Mouse (Mus musculus): ENCODE data around the gene Tgfa. TPM values are rescaled to one million over a fixed set of nuclear protein-coding genes. Genes with fewer than 3 reads are reported as not detected.

Gene Tgfa
- 11.5 and 12.6 TPM in 2 replicates for polyA plus RNA-seq (2015; fragmentation: Nextera tagmentation; extraction: Ambion mirVana)

DNA sequence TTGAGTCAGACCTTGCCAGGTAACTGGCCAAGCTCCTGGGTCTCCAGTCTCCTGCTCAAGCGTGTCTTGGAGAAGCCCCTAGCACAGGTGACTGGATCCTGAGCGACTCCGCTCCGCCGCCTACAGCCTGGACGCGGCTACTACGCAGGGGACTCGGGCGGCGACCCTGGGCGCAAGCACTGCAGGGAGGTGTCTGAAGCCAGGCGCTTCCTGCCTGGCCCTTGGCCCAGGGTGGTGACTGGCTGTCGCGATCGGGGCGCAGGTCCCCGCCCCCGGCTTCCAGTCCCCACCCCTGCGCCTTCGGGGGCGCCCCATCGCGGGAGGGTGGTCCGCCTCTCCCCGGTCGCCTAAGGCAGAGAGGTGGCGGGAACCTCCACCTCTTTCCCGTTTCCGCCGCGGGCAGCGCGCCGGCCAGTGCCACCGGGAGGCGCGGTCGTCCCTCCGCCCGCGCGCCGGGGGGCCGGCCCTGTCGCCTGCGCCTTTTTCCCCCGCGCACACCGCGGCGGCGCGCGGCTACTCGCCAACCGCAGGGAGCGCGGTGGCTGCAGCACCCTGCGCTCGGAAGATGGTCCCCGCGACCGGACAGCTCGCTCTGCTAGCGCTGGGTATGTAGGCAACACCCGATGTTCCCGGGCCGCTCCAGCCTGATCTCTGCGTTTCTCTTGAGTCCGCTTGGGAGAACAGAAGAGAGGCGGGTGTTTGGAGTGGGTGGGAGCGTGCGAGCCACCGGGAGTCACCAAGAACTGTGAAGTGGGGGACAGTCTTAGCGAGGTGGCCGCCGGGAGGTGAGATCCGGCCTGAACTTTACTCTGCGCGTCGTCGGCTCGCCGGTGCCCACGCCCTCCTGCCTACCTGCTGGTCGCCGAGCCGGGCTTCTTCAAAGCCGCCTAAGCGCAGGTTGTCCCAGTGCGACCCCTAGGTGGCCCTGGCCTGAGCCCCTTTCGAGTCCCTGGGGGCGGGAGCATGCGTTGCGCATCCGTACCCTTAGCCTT is at the start of gene Tgfa:
Tgfa (plus strand) TSS at position 283 of the 992 bp plus-strand sequence.
- Histone ChIP-seq H3K27ac (replicated peaks) (peak within 1 kb of the TSS; percentile 24; the same call in 1 of the 2 replicates), H3K36me3 (no peaks in the 10 kb centered on the region), H3K4me2 (replicated peaks) (peak within 1 kb of the TSS; percentile 94), H3K9me3 (no peaks in the 10 kb centered on the region), H3K4me3 (peak within 1 kb of the TSS; percentile 64), H3K27me3 (peaks cover 15% of the 10 kb centered on the region; the same call in 1 of the 2 replicates), H3K9ac (replicated peaks) (peak within 1 kb of the TSS; percentile 59), H3K4me1 (peaks cover 22% of the 10 kb centered on the region)
- peak; percentile 84 for ATAC-seq (replicated peaks)
- under 1% methylated on average over 97 of the region's 97 CpGs for WGBS

DNA sequence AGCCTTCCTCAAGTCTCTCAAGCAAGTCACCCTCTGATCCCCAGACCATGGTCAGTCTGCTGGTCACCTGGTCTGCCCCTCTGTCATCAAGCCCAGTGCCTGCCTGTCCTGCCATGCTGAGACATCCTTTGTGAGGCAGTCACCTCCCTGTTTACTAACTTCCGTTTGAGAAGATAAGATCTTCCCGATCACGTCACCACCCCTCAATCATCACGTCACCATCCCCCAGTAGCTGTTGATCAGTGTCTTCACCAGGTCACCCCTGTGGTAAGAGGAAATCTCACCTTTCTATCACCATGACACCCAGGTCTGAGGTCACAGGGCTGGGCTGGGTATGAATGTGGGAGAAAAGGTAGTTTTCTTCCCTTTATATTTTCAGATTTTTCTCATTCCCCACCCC is 46.5 kb upstream of the Tgfa start:
- Histone ChIP-seq H3K9me3 (no peaks in the 10 kb centered on the region), H3K9ac (replicated peaks) (no peak overlapping the region), H3K27ac (replicated peaks) (no peak overlapping the region), H3K4me2 (replicated peaks) (no peak overlapping the region), H3K36me3 (no peaks in the 10 kb centered on the region), H3K4me3 (no peak overlapping the region), H3K27me3 (no peaks in the 10 kb centered on the region), H3K4me1 (no peaks in the 10 kb centered on the region)
- ATAC-seq (replicated peaks) = no peak
- WGBS = 77% methylated on average over 4 of the region's 4 CpGs

DNA sequence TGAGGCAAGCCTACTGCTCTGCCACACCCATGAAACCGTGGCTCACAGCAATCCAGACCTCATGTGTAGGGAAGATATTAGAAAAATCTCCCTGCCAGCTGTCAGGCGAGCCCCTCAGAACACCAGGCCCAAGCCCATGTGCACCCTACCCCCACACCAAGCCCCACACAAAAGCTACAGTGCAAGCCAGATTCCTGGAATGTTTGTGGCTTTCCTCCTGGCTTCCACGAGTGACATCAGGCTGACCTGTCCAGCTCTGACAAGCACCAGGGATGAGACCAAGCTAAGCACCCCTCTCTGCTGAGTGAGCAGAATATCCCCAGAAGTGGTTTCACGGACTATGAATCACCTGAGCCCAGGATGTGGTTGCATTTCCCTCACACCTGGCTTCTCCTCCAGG is 46.0 kb upstream of the Tgfa start:
- WGBS = 73% methylated on average over 4 of the region's 4 CpGs

DNA sequence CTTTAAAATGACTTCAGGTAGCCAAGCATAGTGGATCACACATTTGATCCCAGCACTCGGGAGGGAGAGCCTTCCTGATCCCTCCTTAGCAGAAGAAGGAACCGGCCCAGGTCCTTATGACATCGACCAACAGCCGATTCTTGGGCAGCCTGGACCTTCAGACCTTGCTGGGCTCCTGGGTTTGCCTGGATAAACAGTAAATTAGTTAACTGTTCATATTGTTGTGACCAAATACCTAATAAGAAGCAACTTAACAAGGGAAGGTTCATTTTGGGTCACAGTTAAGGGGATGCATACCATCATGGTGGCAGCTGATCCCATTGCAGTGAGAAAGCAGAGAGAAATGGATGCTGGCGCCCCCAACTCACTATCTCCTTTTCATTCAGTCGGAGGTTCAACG is 42.3 kb upstream of the Tgfa start:
- Histone ChIP-seq H3K4me3 (no peak overlapping the region), H3K27me3 (no peaks in the 10 kb centered on the region), H3K4me2 (replicated peaks) (no peak overlapping the region), H3K9ac (replicated peaks) (no peak overlapping the region), H3K36me3 (no peaks in the 10 kb centered on the region), H3K27ac (replicated peaks) (no peak overlapping the region), H3K9me3 (no peaks in the 10 kb centered on the region), H3K4me1 (peaks cover 8% of the 10 kb centered on the region)
- 93% methylated on average over 7 of the region's 7 CpGs for WGBS
- no peak for ATAC-seq (replicated peaks)

More for the DNA sequence above, 46.0 kb upstream of the Tgfa start:
- H3K9ac ChIP-seq (replicated peaks) = no peak overlapping the region
- no peaks in the 10 kb centered on the region for H3K36me3 ChIP-seq
- H3K27me3 ChIP-seq = no peaks in the 10 kb centered on the region
- ATAC-seq (replicated peaks) = no peak
- H3K4me3 ChIP-seq = no peak overlapping the region
- H3K27ac ChIP-seq (replicated peaks) = no peak overlapping the region
- H3K4me1 ChIP-seq = no peaks in the 10 kb centered on the region
- no peaks in the 10 kb centered on the region for H3K9me3 ChIP-seq
- no peak overlapping the region for H3K4me2 ChIP-seq (replicated peaks)

DNA sequence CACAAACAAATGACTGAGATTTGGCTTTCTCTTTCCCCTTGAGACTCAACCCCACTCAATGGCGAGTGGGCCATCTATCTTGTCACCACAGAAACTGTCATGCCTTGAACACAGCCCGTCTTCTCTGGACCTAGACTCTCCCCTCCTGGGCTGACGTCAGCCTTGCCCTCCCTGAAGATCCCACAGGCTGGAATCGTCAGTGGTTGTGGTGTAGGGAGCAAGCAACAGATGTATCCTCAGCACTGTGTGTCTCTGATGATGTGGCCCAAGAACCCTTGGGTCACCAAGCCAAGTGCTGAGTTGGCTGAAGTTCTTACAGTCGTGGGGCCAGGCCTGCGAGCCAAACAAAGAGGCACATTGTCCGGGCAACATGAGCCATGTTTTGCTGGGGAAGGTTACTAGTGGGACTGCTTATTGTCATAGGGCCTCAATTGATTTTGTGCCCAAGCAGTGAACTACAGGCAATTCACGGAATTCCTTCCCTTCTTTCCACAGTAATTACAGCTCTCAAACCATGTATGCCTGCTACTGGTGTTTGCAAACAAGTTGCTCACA is 41.5 kb upstream of the Tgfa start:
- 75% methylated on average over 8 of the region's 8 CpGs for WGBS
- no peak overlapping the region for H3K4me2 ChIP-seq (replicated peaks)
- no peaks in the 10 kb centered on the region for H3K27me3 ChIP-seq
- no peaks in the 10 kb centered on the region for H3K9me3 ChIP-seq
- no peak overlapping the region for H3K27ac ChIP-seq (replicated peaks)
- ATAC-seq (replicated peaks) = no peak
- peaks cover 9% of the 10 kb centered on the region for H3K4me1 ChIP-seq
- no peak overlapping the region for H3K9ac ChIP-seq (replicated peaks)
- no peak overlapping the region for H3K4me3 ChIP-seq
- no peaks in the 10 kb centered on the region for H3K36me3 ChIP-seq

DNA sequence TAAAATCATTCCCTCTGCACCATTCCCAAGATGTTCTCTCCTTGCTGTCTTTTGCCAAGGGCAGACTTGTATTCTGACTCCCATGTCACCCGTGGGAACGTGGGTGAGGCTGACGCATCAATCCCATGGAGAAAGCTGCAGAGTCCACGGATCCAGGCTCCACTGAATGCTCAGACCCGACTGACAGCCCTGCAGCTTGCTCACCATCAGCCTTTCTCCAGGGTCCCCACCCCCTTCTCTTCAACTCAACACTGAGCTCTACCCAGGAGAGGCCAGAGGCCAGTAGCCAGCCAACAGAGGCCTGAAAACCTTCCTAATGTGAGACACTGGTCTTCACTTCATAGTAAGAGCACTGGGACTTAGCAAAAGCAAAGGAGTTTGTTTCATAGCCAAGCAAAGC is 41.0 kb upstream of the Tgfa start:
- H3K4me3 ChIP-seq = no peak overlapping the region
- WGBS = 78% methylated on average over 5 of the region's 5 CpGs

DNA sequence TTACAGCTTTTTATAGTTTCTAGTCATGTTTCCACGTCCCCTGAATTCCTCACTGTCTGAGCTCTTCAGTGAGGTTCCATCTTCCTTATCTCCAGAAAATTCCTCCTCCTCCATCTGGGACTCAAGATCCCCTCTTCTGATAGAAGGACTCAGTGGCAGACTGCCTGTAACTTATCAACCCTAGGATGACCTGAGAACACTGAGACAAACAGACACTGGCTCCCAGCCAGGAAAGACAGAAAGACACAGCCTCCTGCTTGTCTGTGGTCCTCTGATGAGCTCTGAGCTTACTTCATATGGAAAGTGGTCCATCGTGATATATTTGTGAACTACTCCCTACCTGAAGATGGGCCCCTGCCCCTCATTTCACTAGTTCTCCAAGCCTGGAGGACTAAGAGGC is 40.5 kb upstream of the Tgfa start:
- Histone ChIP-seq H3K9me3 (no peaks in the 10 kb centered on the region), H3K9ac (replicated peaks) (no peak overlapping the region), H3K4me2 (replicated peaks) (no peak overlapping the region), H3K27ac (replicated peaks) (no peak overlapping the region), H3K4me3 (no peak overlapping the region), H3K27me3 (no peaks in the 10 kb centered on the region), H3K4me1 (peaks cover 9% of the 10 kb centered on the region), H3K36me3 (no peaks in the 10 kb centered on the region)
- ATAC-seq (replicated peaks) = no peak
- WGBS = 82% methylated on average over 2 of the region's 2 CpGs

More for the DNA sequence above, 41.0 kb upstream of the Tgfa start:
- Histone ChIP-seq H3K36me3 (no peaks in the 10 kb centered on the region), H3K9ac (replicated peaks) (no peak overlapping the region), H3K4me2 (replicated peaks) (no peak overlapping the region), H3K9me3 (no peaks in the 10 kb centered on the region), H3K27ac (replicated peaks) (no peak overlapping the region), H3K27me3 (no peaks in the 10 kb centered on the region), H3K4me1 (peaks cover 9% of the 10 kb centered on the region)
- ATAC-seq (replicated peaks) = no peak

DNA sequence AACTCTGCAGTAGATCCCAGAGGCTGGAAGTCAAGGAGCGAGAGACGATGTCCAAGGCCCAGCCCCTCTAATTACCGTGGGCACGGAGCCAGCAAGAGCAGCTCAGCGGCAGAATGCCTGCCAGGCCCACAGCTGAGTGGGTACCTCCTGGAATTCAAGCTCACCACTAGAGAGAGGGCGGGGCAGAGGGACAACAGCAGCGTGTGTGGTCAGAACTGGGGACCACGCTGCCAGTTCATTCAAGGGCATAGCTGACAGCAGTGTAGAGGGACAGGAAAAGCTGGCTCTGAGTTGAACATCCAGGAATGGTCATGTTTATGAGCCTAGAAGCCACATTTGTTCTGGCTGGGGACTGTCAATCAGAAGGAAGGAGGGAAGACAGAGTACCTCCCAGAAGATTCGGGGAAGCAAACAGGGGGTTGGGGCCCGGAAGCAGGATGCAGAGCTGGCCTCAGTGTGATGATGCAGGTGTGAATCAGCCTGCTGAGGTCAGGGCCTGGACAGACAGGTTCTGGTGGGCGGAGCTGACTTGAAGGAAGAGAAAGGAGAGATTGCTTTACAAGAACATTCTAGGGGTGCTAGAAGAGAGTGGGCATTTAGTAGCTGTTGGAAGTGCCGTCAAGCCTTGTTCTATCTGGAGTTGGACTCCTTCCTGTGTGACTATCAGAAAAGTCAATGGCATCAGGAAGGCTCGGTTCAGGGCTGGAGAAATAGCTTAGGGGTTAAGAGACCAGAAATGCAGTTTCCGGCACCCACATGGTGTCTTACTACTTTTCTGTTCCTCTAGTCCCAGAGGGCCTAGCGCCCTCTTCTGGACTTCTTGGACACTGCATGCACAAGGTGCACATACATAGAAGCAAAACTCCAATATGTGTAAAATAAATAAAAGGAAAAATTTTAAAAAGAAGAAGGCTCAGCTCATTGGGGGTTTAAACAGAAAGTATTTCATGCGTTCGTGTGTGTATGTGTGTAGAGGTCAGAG is 37.5 kb upstream of the Tgfa start:
- H3K4me1 ChIP-seq = peaks cover 9% of the 10 kb centered on the region
- H3K36me3 ChIP-seq = no peaks in the 10 kb centered on the region
- H3K27ac ChIP-seq (replicated peaks) = no peak overlapping the region
- no peak overlapping the region for H3K9ac ChIP-seq (replicated peaks)
- no peak for ATAC-seq (replicated peaks)
- H3K27me3 ChIP-seq = no peaks in the 10 kb centered on the region
- no peak overlapping the region for H3K4me2 ChIP-seq (replicated peaks)
- H3K9me3 ChIP-seq = no peaks in the 10 kb centered on the region
- H3K4me3 ChIP-seq = no peak overlapping the region
- 57% methylated on average over 17 of the region's 17 CpGs for WGBS

DNA sequence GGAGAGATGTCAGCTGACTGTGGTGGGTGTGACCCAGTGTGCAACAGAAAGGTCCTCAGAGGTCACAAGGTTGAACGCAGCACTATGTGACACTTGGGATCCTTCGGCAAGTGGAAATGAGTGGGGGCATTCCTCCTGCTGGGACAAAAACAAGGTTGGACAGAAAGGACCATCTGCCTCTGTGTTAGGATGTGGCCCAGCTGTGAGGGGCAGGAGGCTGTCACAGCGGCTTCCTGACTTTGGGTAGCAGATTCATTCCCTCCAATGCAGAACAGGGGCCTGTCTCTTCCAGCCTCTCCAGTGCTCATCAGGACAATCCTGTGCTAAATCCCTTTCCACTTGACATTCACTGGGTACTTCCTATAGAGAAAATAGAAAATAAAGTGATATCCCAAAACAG is 34.1 kb upstream of the Tgfa start:
- no peaks in the 10 kb centered on the region for H3K9me3 ChIP-seq
- H3K4me3 ChIP-seq = no peak overlapping the region
- no peak overlapping the region for H3K27ac ChIP-seq (replicated peaks)
- H3K4me2 ChIP-seq (replicated peaks) = no peak overlapping the region
- 80% methylated on average over 3 of the region's 3 CpGs for WGBS
- no peak for ATAC-seq (replicated peaks)
- peaks cover 9% of the 10 kb centered on the region for H3K4me1 ChIP-seq
- no peaks in the 10 kb centered on the region for H3K27me3 ChIP-seq
- H3K36me3 ChIP-seq = no peaks in the 10 kb centered on the region
- H3K9ac ChIP-seq (replicated peaks) = no peak overlapping the region

DNA sequence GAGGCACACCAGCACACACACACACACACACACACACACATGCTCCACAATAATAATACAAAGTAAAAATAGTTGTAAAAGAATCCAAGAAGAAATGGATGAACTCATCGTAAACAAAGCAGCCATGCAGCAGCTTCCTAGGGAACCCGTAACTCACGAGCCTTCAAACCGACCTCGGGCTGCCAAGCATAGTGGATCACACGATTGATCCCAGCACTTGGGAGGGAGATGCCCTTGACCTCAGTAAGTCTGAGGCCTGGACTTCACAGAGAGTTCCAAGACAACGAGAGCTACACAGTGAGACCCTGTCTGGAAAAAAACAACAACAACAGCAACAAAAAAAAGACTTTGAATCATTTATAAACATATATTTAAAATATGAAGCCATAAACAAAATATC is 33.4 kb upstream of the Tgfa start:
- Histone ChIP-seq H3K9me3 (no peaks in the 10 kb centered on the region), H3K4me2 (replicated peaks) (no peak overlapping the region), H3K4me3 (no peak overlapping the region), H3K27me3 (no peaks in the 10 kb centered on the region), H3K36me3 (no peaks in the 10 kb centered on the region), H3K4me1 (peaks cover 9% of the 10 kb centered on the region), H3K27ac (replicated peaks) (no peak overlapping the region), H3K9ac (replicated peaks) (no peak overlapping the region)
- no peak for ATAC-seq (replicated peaks)
- WGBS = 59% methylated on average over 7 of the region's 7 CpGs

DNA sequence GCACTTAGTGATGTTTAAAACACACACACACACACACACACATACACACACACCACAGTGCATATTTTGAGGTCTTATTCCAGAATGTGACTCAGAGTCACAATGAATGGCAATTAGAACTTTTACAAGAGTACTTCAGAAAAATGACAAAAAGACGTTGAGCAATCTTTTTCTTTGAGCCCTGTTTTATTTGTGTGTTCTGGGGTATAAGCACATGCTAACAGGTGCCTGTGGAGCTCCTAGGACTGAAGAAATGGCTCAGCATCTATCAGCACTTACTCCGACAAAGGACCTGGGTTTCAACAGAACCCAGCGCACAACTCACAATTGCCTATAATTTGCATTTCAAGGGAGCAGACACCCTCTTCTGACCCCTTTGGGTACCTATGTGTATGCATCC is 31.0 kb upstream of the Tgfa start:
- Histone ChIP-seq H3K4me3 (no peak overlapping the region), H3K9ac (replicated peaks) (no peak overlapping the region), H3K4me1 (no peaks in the 10 kb centered on the region), H3K36me3 (no peaks in the 10 kb centered on the region), H3K9me3 (no peaks in the 10 kb centered on the region), H3K27ac (replicated peaks) (no peak overlapping the region), H3K27me3 (no peaks in the 10 kb centered on the region), H3K4me2 (replicated peaks) (no peak overlapping the region)
- WGBS = 39% methylated on average over 3 of the region's 3 CpGs
- no peak for ATAC-seq (replicated peaks)

Data from forebrain, embryonic 15.5 days (tissue).